Mouse (Mus musculus): Measurements from ENCODE around the gene Serpinc1.

Gene Serpinc1

GRCm38 (mm10) chr1:161035786-161036404, 57.5 kb downstream of the Serpinc1 start:
- peaks cover 56% of the 10 kb centered on the region for H3K36me3 ChIP-seq (ENCODE audit: insufficient read depth, low read length)
- peak overlapping the region; percentile 86 for H3K4me3 ChIP-seq (replicated peaks; ENCODE audit: low read length)
- no peak for TF ChIP-seq POU5F1 (IDR thresholded peaks at IDR 0.05; ENCODE audit: borderline replicate concordance, low read length)
- no peak for TF ChIP-seq NANOG (IDR thresholded peaks at IDR 0.05; ENCODE audit: borderline replicate concordance, low read length)
- TF ChIP-seq CTCF (conservative IDR thresholded peaks at IDR 0.05; ENCODE audit: low read length) = no peak
- no peaks in the 10 kb centered on the region for H3K9me3 ChIP-seq (ENCODE audit: low read length)
- peaks cover 20% of the 10 kb centered on the region for H3K4me1 ChIP-seq (replicated peaks; ENCODE audit: low read depth, low read length)
- H3K27me3 ChIP-seq (ENCODE audit: insufficient read depth, low read length) = no peaks in the 10 kb centered on the region

GRCm38 (mm10) chr1:161036411-161036841, 58.0 kb downstream of the Serpinc1 start:
- Histone ChIP-seq H3K4me1 (replicated peaks; ENCODE audit: low read depth, low read length) (peaks cover 20% of the 10 kb centered on the region), H3K9me3 (ENCODE audit: low read length) (no peaks in the 10 kb centered on the region), H3K27me3 (ENCODE audit: insufficient read depth, low read length) (no peaks in the 10 kb centered on the region), H3K36me3 (ENCODE audit: insufficient read depth, low read length) (peaks cover 56% of the 10 kb centered on the region), H3K4me3 (replicated peaks; ENCODE audit: low read length) (peak overlapping the region; percentile 86)
- TF ChIP-seq CTCF (conservative IDR thresholded peaks at IDR 0.05; ENCODE audit: low read length) = no peak
- TF ChIP-seq NANOG (IDR thresholded peaks at IDR 0.05; ENCODE audit: borderline replicate concordance, low read length) = no peak
- TF ChIP-seq POU5F1 (IDR thresholded peaks at IDR 0.05; ENCODE audit: borderline replicate concordance, low read length) = no peak

- Histone ChIP-seq H3K27me3 (ENCODE audit: insufficient read depth, low read length) (no peaks in the 10 kb centered on the region), H3K36me3 (ENCODE audit: insufficient read depth, low read length) (peaks cover 56% of the 10 kb centered on the region), H3K4me3 (replicated peaks; ENCODE audit: low read length) (peak overlapping the region; percentile 86), H3K9me3 (ENCODE audit: low read length) (no peaks in the 10 kb centered on the region), H3K4me1 (replicated peaks; ENCODE audit: low read depth, low read length) (peaks cover 18% of the 10 kb centered on the region)
- TF ChIP-seq POU5F1 (IDR thresholded peaks at IDR 0.05; ENCODE audit: borderline replicate concordance, low read length) (no peak), CTCF (conservative IDR thresholded peaks at IDR 0.05; ENCODE audit: low read length) (no peak), NANOG (IDR thresholded peaks at IDR 0.05; ENCODE audit: borderline replicate concordance, low read length) (no peak)
Observed at GRCm38 (mm10) chr1:161037026-161037425, 58.6 kb downstream of the Serpinc1 start.

- no peak for TF ChIP-seq CTCF (conservative IDR thresholded peaks at IDR 0.05; ENCODE audit: low read length)
- no peak for TF ChIP-seq POU5F1 (IDR thresholded peaks at IDR 0.05; ENCODE audit: borderline replicate concordance, low read length)
- no peak for TF ChIP-seq NANOG (IDR thresholded peaks at IDR 0.05; ENCODE audit: borderline replicate concordance, low read length)
- Histone ChIP-seq H3K36me3 (ENCODE audit: insufficient read depth, low read length) (peaks cover 56% of the 10 kb centered on the region), H3K4me1 (replicated peaks; ENCODE audit: low read depth, low read length) (peaks cover 13% of the 10 kb centered on the region), H3K9me3 (ENCODE audit: low read length) (no peaks in the 10 kb centered on the region), H3K4me3 (replicated peaks; ENCODE audit: low read length) (peak overlapping the region; percentile 86), H3K27me3 (ENCODE audit: insufficient read depth, low read length) (no peaks in the 10 kb centered on the region)
Observed at GRCm38 (mm10) chr1:161037599-161037998, 59.2 kb downstream of the Serpinc1 start.

GRCm38 (mm10) chr1:161038004-161038403, 59.6 kb downstream of the Serpinc1 start:
- no peak for TF ChIP-seq CTCF (conservative IDR thresholded peaks at IDR 0.05; ENCODE audit: low read length)
- TF ChIP-seq NANOG (IDR thresholded peaks at IDR 0.05; ENCODE audit: borderline replicate concordance, low read length) = no peak
- no peak for TF ChIP-seq POU5F1 (IDR thresholded peaks at IDR 0.05; ENCODE audit: borderline replicate concordance, low read length)
- peaks cover 59% of the 10 kb centered on the region for H3K36me3 ChIP-seq (ENCODE audit: insufficient read depth, low read length)
- H3K9me3 ChIP-seq (ENCODE audit: low read length) = no peaks in the 10 kb centered on the region
- H3K27me3 ChIP-seq (ENCODE audit: insufficient read depth, low read length) = no peaks in the 10 kb centered on the region
- peak overlapping the region; percentile 86 for H3K4me3 ChIP-seq (replicated peaks; ENCODE audit: low read length)
- peaks cover 9% of the 10 kb centered on the region for H3K4me1 ChIP-seq (replicated peaks; ENCODE audit: low read depth, low read length)

- Histone ChIP-seq H3K4me3 (replicated peaks; ENCODE audit: low read length) (no peak overlapping the region), H3K4me1 (replicated peaks; ENCODE audit: low read depth, low read length) (0 out of 2 replicates have a peak, but pooled peaks cover 5% of the 10 kb centered on the region), H3K9me3 (ENCODE audit: low read length) (no peaks in the 10 kb centered on the region), H3K36me3 (ENCODE audit: insufficient read depth, low read length) (peaks cover 70% of the 10 kb centered on the region), H3K27me3 (ENCODE audit: insufficient read depth, low read length) (no peaks in the 10 kb centered on the region)
- no peak for TF ChIP-seq POU5F1 (IDR thresholded peaks at IDR 0.05; ENCODE audit: borderline replicate concordance, low read length)
Observed at GRCm38 (mm10) chr1:161038968-161039721, 60.8 kb downstream of the Serpinc1 start.

- 0 out of 2 replicates have a peak, but pooled peaks cover 5% of the 10 kb centered on the region for H3K4me1 ChIP-seq (replicated peaks; ENCODE audit: low read depth, low read length)
- no peaks in the 10 kb centered on the region for H3K27me3 ChIP-seq (ENCODE audit: insufficient read depth, low read length)
- H3K9me3 ChIP-seq (ENCODE audit: low read length) = no peaks in the 10 kb centered on the region
- TF ChIP-seq NANOG (IDR thresholded peaks at IDR 0.05; ENCODE audit: borderline replicate concordance, low read length) (no peak), CTCF (conservative IDR thresholded peaks at IDR 0.05; ENCODE audit: low read length) (no peak), POU5F1 (IDR thresholded peaks at IDR 0.05; ENCODE audit: borderline replicate concordance, low read length) (no peak)
- H3K36me3 ChIP-seq (ENCODE audit: insufficient read depth, low read length) = peaks cover 78% of the 10 kb centered on the region
- no peak overlapping the region for H3K4me3 ChIP-seq (replicated peaks; ENCODE audit: low read length)
Observed at GRCm38 (mm10) chr1:161039741-161040425, 61.5 kb downstream of the Serpinc1 start.

- Histone ChIP-seq H3K4me1 (replicated peaks; ENCODE audit: low read depth, low read length) (0 out of 2 replicates have a peak, but pooled peaks cover 5% of the 10 kb centered on the region), H3K36me3 (ENCODE audit: insufficient read depth, low read length) (peaks cover 79% of the 10 kb centered on the region), H3K9me3 (ENCODE audit: low read length) (no peaks in the 10 kb centered on the region), H3K4me3 (replicated peaks; ENCODE audit: low read length) (no peak overlapping the region), H3K27me3 (ENCODE audit: insufficient read depth, low read length) (no peaks in the 10 kb centered on the region)
- TF ChIP-seq POU5F1 (IDR thresholded peaks at IDR 0.05; ENCODE audit: borderline replicate concordance, low read length) (no peak), CTCF (conservative IDR thresholded peaks at IDR 0.05; ENCODE audit: low read length) (no peak), NANOG (IDR thresholded peaks at IDR 0.05; ENCODE audit: borderline replicate concordance, low read length) (no peak)
Observed at GRCm38 (mm10) chr1:161040426-161040770, 62.0 kb downstream of the Serpinc1 start.
